Mouse (Mus musculus) intestine, embryonic 14.5 days (tissue): ENCODE data around the gene 1110051M20Rik. TPM values are rescaled to one million over a fixed set of nuclear protein-coding genes. Genes with fewer than 3 reads are reported as not detected.

Experiments used
- ATAC-seq: fragments of 200-750 bp; cut with Nextera tagmentation; replicated peaks from 2 replicates; pipeline ENCODE4 v1.8.0; 2017; ENCODE audit warnings: low read depth, moderate number of reproducible peaks, moderate TSS enrichment, moderate library complexity; ENCODE audit not compliant: low FRiP score, low TSS enrichment
- DNase-seq: peaks from one replicate; pipeline ENCODE4 v3.0.0-alpha.2; 2018; ENCODE audit warnings: low spot score
- H3K27ac ChIP-seq: fragments of 300-500 bp; sonication (generic); 2 replicates; pipeline ENCODE4 v1.5.1; 2014; ENCODE audit warnings: low read depth, mild to moderate bottlenecking, control low read depth
- H3K27me3 ChIP-seq: fragments of 300-500 bp; sonication (generic); replicated peaks from 2 replicates; pipeline ENCODE4 v1.6.1; 2014; ENCODE audit warnings: low read length, control low read depth; ENCODE audit not compliant: control insufficient read depth, insufficient read depth
- H3K36me3 ChIP-seq: fragments of 300-500 bp; sonication (generic); 2 replicates; pipeline ENCODE4 v1.6.1; 2014; ENCODE audit warnings: low read length, control low read depth; ENCODE audit not compliant: control insufficient read depth, insufficient read depth
- H3K4me1 ChIP-seq: fragments of 300-500 bp; sonication (generic); replicated peaks from 2 replicates; pipeline ENCODE4 v1.6.1; 2014; ENCODE audit warnings: low read length, control low read depth, mixed read lengths; ENCODE audit not compliant: control insufficient read depth, insufficient read depth
- H3K4me2 ChIP-seq: fragments of 300-500 bp; sonication (generic); 2 replicates; pipeline ENCODE4 v1.6.1; 2014; ENCODE audit warnings: low read length
- H3K4me3 ChIP-seq: fragments of 300-500 bp; sonication (generic); 2 replicates; pipeline ENCODE4 v1.5.1; 2014; ENCODE audit warnings: low read depth, low read length, control low read depth, mixed read lengths
- H3K9ac ChIP-seq: fragments of 300-500 bp; sonication (generic); 2 replicates; pipeline ENCODE4 v1.6.1; 2014; ENCODE audit warnings: mild to moderate bottlenecking, low read length
- H3K9me3 ChIP-seq: fragments of 300-500 bp; sonication (generic); 2 replicates; pipeline ENCODE4 v1.6.1; 2016; ENCODE audit warnings: low read length, control low read depth; ENCODE audit not compliant: control insufficient read depth
- WGBS: fragments of 180-500 bp; shearing (Covaris S2); extraction: QIAGEN DNeasy Blood & Tissue Kit; methylation state at CpG from one replicate; pipeline ENCODE4 v1.1.7; 2014; 5-methylcytosine and 5-hydroxymethylcytosine counted together
- polyA plus RNA-seq: library from polyadenylated mRNA; unstranded; fragments of >200 nt; fragmentation: Nextera tagmentation; extraction: Ambion mirVana; gene quantifications from 2 replicates; pipeline ENCODE4 v1.2.1, GENCODE M21; 2014

The 1110051M20Rik gene
- polyA plus RNA-seq, 1 experiment from 2014 or later = 53.1 TPM

DNA sequence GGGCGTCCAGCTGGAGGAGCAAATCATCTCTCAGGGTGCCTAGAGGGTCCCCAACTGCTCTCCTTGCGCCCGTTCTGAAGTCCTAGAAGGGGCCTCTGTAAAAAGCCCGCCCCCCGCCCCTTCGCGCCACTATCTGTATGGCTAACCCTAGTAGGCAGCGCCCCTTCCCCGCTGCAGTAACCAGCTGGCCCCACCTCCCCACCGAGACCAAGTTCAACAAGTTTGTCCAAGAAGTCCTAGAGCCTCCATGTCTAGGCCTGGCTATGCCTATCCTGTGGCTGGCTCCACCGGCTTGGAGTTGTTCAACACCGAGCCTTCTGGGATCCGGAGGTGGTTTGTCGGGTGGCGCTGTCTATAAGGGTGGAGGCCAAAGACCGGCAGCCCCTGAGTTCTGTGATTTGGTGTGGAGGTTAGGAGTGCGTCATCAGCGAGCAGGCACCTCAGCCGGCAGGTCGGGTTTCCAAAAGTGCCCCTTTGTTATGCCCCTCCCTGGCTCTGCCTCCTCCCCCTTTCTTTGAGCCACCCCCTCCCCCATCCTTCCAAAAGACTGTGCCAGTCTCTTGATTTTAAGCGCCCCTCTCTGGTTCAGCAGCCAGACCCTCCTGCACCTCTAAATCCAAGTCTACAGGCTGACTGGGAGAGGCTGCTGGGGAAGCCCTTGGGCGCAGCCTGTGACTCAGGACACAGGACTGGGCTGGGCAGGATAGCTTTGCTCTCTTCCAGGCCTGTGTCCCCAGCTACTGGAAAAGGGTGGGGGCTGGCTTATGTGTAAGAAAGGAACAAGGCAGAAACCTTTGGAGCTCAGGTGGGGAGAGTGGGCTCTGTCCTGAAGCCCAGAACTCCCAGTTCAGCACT, 187.2 kb downstream of the 1110051M20Rik start:
- peaks cover 21% of the 10 kb centered on the region for H3K27me3 ChIP-seq
- H3K9me3 ChIP-seq = no peaks in the 10 kb centered on the region
- WGBS = 2% methylated on average over 22 of the region's 22 CpGs
- peaks cover 17% of the 10 kb centered on the region for H3K4me1 ChIP-seq
- H3K27ac ChIP-seq = peak overlapping the region; percentile 47; the same call in 1 of the 2 replicates
- peak overlapping the region; percentile 89 for H3K4me2 ChIP-seq
- DNase-seq = peak; percentile 81
- peak overlapping the region; percentile 49 for H3K9ac ChIP-seq
- peaks cover 5% of the 10 kb centered on the region for H3K36me3 ChIP-seq
- peak; percentile 72 for ATAC-seq
- H3K4me3 ChIP-seq = peak overlapping the region; percentile 63

DNA sequence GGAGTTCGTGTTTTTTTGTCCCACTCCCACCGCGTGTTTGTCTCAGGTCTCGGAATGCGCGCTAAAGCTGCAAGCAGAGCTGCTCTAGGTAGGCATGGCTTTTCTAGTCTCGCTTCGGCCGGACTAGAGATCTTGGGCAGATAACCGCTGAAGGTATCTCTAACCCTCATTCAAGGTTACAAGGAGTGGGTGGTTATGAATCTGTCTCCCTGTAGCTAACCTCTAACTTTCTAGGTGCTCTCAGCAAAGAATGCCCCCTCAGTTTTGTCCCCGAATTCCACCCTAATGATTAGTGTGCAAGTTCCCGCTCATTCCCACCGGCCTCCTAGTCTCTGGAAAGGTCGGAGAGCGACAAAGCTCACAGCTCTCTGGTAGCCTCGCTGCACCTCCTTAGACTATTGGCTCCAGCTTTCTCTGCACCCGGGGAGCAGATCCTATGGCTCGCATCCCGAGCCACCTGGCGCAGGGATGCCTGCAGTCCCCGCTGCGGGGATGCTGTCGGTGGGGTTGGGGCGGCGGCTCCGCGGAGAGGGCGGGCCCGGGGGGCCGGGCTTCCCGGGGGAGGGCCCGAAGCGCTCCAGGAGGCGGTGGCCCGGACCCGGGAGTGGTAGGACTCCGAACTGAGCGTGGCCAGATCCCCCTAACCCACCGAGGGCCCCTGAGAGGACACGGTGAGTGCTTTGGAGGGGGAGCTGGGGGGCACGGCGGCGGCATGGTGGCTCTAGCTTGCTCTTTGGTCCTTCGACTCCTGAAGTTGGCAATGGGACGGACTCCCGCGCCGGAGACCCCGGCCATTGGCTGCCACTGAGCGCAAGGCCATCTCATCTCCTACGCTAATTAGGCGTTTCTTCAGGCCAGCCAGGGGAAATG, 188.0 kb downstream of the 1110051M20Rik start:
- peak; percentile 74 for ATAC-seq
- no peaks in the 10 kb centered on the region for H3K9me3 ChIP-seq
- H3K4me1 ChIP-seq = peaks cover 17% of the 10 kb centered on the region
- H3K9ac ChIP-seq = peak overlapping the region; percentile 49
- H3K36me3 ChIP-seq = peaks cover 5% of the 10 kb centered on the region; the same call in 1 of the 2 replicates
- under 1% methylated on average over 52 of the region's 52 CpGs for WGBS
- H3K4me2 ChIP-seq = peak overlapping the region; percentile 89
- H3K27ac ChIP-seq = peak overlapping the region; percentile 47; the same call in 1 of the 2 replicates
- H3K4me3 ChIP-seq = peak overlapping the region; percentile 63
- peaks cover 21% of the 10 kb centered on the region for H3K27me3 ChIP-seq
- peak; percentile 86 for DNase-seq

DNA sequence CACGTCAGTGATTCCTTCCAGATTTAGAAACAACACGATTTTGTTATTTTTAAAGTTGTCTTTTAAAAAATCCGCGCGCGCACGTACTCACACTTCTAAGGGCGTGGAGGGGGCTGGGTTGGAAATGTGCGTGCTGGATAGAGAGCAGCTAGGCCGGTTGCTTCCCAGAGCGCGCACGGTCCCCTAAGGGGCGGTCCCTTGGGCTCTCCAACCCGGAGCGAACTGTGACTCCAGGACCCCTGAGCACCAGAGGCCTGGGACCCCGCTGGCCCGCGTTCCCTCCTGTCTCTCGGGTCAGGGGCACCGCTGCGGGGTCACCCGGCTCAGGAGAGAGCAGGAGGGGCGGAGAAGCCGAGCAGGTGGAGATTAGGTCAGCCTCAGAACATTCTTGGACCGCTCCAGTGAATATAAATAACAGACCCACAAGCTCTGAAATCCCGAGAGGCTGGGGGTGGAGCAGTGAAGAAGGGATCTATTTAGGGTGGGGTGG, 188.8 kb downstream of the 1110051M20Rik start, which contains the start of gene Pacsin3:
Gene Pacsin3 (plus strand): TSS at position 294 of the 490 bp plus-strand sequence.
- DNase-seq (peak; percentile 74), ATAC-seq (peak; percentile 29; the same call in 1 of the 2 replicates)
- H3K27ac ChIP-seq = peak within 1 kb of the TSS; percentile 47; the same call in 1 of the 2 replicates

DNA sequence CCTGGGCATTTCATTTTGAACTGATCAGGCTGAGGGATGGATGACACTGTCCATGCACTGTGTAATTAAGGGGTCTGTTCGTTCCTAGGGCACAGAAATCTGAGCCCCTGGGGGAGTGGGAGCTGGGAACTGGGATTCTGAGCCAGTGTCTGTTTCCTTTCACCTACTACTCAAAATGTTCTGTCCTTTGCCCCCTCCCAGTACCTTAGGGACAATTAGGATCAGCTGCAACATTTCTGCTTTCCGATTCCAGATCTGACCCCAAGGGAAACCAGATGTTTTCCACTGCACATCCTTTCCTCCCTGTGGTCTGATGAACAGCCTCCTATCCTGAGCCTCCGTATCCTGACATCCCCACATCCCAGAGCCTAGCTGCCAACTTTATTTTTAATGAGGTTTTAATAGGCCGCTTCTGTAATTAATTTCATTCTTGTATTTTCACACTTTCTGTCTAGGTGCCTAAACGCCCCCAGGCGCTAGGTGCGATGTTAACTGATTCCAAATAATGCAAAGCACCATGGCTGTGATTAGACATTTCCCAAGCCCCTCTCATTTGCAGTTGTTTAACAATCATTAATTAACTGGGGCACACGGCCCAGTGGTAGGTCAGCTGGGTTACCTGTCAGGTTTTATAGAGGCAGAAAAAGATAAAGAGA, 189.7 kb downstream of the 1110051M20Rik start:
- Histone ChIP-seq H3K4me2 (no peak overlapping the region), H3K4me3 (no peak overlapping the region), H3K9ac (no peak overlapping the region), H3K27ac (no peak overlapping the region), H3K36me3 (no peaks in the 10 kb centered on the region), H3K9me3 (no peaks in the 10 kb centered on the region), H3K27me3 (peaks cover 21% of the 10 kb centered on the region), H3K4me1 (peaks cover 17% of the 10 kb centered on the region)
- 31% methylated on average over 8 of the region's 8 CpGs for WGBS
- ATAC-seq (no peak), DNase-seq (peak; percentile 49)

More for the DNA sequence above, 188.8 kb downstream of the 1110051M20Rik start, which contains the start of gene Pacsin3:
- Histone ChIP-seq H3K4me1 (peaks cover 17% of the 10 kb centered on the region), H3K4me3 (peak within 1 kb of the TSS; percentile 63), H3K36me3 (0 out of 2 replicates have a peak, but pooled peaks cover under 1% of the 10 kb centered on the region), H3K9ac (peak within 1 kb of the TSS; percentile 49), H3K4me2 (peak within 1 kb of the TSS; percentile 89), H3K9me3 (no peaks in the 10 kb centered on the region), H3K27me3 (peaks cover 21% of the 10 kb centered on the region)
- 2% methylated on average over 27 of the region's 27 CpGs for WGBS

DNA sequence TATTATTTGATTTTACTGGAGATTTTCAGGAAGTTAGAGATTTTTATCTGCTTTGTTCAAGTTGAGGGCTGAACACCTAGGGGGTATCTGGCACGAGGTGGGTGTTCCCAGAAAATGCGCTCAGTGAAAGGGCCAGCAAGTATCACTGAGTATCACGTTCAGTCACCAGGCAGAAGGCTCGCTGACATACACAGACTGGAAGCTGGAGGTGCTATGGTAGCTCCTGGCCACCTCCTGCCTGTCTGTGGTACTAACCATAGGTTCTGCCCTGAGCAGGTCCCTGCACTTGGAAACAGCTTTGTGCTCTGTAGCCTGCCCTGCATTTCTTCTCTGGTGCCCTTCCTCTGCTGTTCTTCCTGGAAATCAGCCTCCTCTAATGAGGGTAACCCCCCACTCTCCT, 192.0 kb downstream of the 1110051M20Rik start:
- Histone ChIP-seq H3K9me3 (no peaks in the 10 kb centered on the region), H3K4me1 (peaks cover 9% of the 10 kb centered on the region), H3K4me3 (no peak overlapping the region), H3K36me3 (no peaks in the 10 kb centered on the region), H3K27ac (no peak overlapping the region), H3K27me3 (peaks cover 21% of the 10 kb centered on the region), H3K9ac (no peak overlapping the region), H3K4me2 (no peak overlapping the region)
- WGBS = 58% methylated on average over 4 of the region's 4 CpGs
- ATAC-seq (no peak), DNase-seq (no peak)

DNA sequence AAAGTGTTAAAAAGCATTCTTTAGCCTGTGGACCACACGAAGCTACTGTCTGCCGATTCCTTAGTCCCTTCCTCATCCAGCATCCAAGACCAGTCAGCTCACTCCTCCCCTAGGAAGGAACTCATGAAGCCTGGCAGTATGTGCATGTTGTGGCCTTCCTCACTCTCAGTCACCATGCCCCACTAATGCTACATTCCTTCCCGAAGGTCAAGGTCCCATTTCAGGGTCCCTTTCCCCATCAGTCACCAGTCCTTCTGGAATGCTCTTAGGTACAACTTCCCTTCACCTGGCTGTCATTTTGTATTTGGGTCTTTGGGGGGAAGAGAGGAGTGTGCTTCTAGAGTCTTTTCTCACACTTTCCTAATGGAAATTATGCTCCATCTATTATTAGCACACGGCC, 192.5 kb downstream of the 1110051M20Rik start:
- DNase-seq (no peak), ATAC-seq (no peak)
- Histone ChIP-seq H3K36me3 (no peaks in the 10 kb centered on the region), H3K9ac (no peak overlapping the region), H3K27me3 (peaks cover 21% of the 10 kb centered on the region), H3K4me3 (no peak overlapping the region), H3K9me3 (no peaks in the 10 kb centered on the region), H3K4me1 (peaks cover 7% of the 10 kb centered on the region), H3K4me2 (no peak overlapping the region), H3K27ac (no peak overlapping the region)
- 66% methylated on average over 4 of the region's 4 CpGs for WGBS

DNA sequence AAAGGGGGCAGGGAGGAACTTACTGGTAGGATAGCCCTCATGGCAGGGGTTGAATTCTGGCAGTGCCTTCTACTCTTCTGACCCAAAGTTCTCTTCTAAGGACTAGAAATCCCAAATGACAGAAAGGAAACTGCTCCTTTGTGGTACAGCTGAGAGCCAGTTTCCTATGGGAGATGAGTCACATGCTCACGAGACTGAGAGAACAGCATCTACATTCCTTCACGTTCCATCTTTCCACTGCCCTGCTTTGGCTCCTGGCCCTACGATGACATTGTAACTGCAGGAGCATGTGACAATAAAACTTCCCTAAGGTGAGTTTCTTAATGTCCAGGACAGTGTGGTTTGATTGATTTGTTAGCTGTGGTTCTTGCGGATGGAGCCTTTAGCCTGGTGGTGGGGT, 196.1 kb downstream of the 1110051M20Rik start:
- Histone ChIP-seq H3K36me3 (no peaks in the 10 kb centered on the region), H3K4me1 (no peaks in the 10 kb centered on the region), H3K4me3 (no peak overlapping the region), H3K27me3 (no peaks in the 10 kb centered on the region), H3K9me3 (no peaks in the 10 kb centered on the region), H3K9ac (no peak overlapping the region), H3K27ac (no peak overlapping the region), H3K4me2 (no peak overlapping the region)
- DNase-seq = no peak
- WGBS = 85% methylated on average over 4 of the region's 4 CpGs
- ATAC-seq = no peak
